Mouse (Mus musculus) C2C12 (cell line): ENCODE results near the gene 1700037C18Rik.

Experiments
- CTCF ChIP-seq: IDR thresholded peaks from one replicate; pipeline ENCODE4 v1.5.1; 2011; ENCODE audit not compliant: control insufficient read depth, insufficient read depth, insufficient read length
- MAX ChIP-seq: IDR thresholded peaks from one replicate; pipeline ENCODE4 v1.6.1; 2011; ENCODE audit warnings: mild to moderate bottlenecking, control low read depth

- TF ChIP-seq MAX (no peak), CTCF (no peak)
Measured at GRCm38 (mm10) chr16:3909118-3909517, 629 bp upstream of the 1700037C18Rik start.
